Mouse (Mus musculus) heart, postnatal 25 days (tissue): Measurements from ENCODE around the gene Ror2. TPM values are rescaled to one million over a fixed set of nuclear protein-coding genes. Genes with fewer than 3 reads are reported as not detected.

ENCODE experiments used
- DNase-seq: peaks from one replicate; pipeline ENCODE4 v3.0.0; 2022; ENCODE audit warnings: low spot score
- intact Hi-C: fragments of 180-260 bp; cut with DNase I; formaldehyde crosslinking; loops from one replicate; pipeline ENCODE4 v1.15.1; 2025
- total RNA-seq, 2 experiments: library from RNA; stranded (reverse); gene quantifications; 2 replicates each; pipeline ENCODE4 v1.2.3; 2021

The Ror2 gene
- total RNA-seq, 2 experiments from 2014 or later, result 1.5 to 1.8 TPM

DNA sequence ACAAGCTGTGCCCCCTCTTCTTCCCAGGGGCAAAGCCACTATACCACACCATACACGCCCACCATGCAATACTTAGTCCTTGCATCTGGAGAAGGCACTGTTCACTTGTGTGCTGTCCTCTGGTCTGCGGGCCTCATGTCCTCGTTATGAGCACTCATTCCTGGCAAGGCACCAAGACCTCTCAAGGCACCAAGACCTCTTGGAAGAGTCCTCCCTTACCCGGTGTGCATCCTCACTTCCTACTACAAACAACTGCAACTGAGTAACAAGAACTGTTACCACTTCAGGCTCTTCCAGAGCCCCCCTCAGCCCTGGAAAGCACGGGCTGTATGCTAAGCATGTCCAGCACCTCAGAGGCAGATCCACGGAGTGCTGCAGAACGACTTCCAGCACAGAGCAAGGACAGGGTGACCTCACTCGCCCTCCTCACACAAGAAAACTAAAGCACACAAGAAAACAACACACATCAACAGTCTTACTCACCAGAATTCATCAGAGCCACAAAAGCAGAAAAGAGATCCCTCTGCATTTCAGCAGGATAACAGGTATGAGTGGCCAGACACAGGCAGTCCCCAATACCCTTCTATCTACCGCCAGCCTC lies 127.4 kb downstream of the Ror2 start:
- intact Hi-C loops, result no loop called here
- DNase-seq, result no peak

DNA sequence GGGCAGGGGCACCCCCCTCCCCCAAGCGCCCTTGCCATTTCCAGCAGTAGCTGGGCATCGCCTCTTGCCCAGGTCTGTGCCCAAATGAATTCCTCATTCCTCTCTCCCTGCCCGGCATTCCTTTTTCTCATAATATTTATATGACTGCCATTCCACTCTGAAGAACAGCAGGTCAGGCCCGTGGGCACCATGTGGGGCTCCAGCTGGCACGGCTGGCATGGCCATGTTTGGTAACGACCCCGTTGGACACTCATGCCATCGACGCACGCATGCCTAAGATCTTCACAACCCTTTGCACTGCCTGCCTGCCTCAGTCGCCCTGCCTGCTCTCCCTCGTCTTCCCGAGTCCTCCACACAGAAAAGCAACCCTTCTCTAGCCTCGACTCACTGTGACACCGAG lies 129.0 kb downstream of the Ror2 start:
- DNase-seq, result no peak
- intact Hi-C loops, result no loop called here

DNA sequence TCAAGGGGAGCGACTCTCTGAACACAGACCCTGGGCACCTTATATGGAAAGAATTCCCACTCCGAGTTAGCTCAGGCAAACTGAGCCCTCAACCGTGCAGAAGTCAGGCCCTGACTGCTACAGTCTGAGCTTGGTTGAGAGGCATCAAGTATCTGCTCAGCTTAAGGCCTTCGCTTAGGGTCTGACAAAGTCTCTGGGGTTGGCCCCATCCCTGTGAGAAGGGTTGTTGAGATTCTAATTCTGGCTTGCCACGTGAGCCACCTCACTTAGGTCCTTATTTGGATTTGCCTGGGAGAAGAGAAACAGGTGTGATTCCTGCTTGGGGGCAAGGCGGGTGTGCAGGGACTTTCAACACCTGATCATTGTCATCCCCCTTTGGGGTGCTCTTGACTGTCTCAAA lies 129.6 kb downstream of the Ror2 start:
- intact Hi-C loops, result no loop called here
- no peak for DNase-seq

DNA sequence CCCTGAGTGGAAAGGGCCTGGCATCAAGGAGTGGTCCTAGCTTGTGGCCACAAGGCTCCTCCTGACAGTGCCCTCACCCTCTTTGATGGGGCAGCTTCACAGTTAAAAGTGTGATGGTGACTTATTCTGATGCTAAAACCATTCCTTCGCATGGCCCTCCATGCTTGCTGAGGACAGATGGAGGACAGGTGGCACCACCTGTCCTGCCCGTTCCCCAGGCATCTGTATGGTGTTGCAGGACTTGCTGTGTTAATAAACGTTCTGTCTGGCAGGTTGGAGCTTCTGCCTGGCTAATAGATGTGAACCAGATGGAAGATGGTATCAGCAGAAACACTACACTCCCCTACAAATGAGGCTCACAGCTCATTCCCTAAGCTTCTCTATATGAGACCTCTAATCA lies 140.4 kb downstream of the Ror2 start:
- no peak for DNase-seq
- intact Hi-C loops, result no loop called here

DNA sequence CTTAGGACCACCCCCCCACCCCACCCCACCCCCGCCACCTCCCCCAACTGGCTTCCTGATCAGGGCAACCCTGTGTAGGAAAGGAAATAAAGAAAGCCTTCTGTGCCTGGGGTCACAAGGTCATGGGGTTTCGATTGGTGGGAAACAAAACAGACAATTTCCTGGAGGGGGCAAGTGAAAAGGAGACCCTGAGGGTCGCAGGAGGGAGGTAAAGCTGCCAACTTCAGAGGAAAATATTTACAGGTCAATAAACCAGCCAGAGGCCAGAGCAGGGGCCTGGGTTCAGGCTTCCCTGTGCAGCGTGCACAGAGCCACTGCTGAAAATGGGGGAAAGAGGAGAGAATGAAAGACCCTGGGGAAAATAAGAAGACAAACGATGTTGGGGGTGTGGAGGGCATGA lies 142.8 kb downstream of the Ror2 start:
- intact Hi-C loops, result no loop called here
- no peak for DNase-seq

DNA sequence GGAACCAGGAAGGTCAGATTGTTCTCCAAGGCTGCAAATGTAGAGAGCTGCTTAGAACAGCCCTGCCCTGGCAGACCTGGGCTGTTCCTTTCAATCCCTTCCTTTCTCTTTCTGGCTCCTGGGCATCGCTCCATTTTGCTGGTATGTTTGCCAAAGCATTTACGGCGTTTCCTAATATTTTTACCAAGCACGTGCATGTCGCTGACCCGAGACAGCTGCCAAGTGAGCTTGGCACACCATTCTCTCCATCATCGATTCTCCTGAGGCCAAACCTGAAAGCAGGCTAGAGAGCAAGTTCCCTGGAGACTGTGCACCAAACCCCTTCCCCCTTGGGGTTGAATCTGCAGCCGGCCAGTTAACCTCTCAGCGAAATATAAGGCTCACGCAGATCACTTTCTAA lies 143.7 kb downstream of the Ror2 start:
- intact Hi-C loops, result no loop called here

DNA sequence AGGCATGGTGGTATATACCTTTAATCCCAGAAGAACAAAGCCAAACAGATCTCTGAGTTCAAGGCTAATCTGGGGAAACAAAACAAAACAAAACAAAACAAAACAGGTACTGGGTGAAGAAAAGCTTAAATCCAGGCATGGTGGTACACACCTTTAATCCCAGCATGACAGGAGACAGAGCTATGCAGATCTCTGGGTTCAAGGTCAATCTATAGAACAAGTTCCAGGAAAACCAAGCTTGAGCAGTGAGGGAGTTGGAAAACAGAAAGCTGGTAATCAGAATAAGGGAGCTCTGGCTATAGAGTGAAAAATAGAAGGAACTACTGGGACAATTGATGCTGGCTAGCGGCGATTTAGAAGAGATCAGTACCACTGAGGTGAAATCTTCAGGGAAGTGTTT lies 145.6 kb downstream of the Ror2 start:
- intact Hi-C loops, result no loop called here
- no peak for DNase-seq

More for the DNA sequence above, 143.7 kb downstream of the Ror2 start:
- no peak for DNase-seq

DNA sequence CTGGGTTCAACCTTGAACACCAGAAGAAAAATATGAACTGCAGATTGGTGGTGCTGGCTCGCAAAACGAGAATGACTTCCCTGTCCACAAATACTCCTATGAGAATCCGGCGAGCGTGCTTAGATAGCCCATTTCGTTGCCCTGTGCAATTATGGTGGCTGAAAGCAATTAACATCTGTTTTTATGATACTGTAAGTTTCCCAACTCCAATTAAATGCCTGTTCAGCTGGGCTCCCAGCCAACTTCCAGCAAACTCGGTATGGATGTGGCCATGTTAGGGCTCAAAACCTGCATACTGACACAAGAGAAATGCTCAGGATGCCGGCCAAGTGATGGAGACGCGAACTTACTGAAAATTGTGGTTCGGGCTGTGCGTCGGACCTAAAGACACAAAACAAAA lies 155.4 kb downstream of the Ror2 start:
- intact Hi-C loops, result no loop called here
- no peak for DNase-seq

DNA sequence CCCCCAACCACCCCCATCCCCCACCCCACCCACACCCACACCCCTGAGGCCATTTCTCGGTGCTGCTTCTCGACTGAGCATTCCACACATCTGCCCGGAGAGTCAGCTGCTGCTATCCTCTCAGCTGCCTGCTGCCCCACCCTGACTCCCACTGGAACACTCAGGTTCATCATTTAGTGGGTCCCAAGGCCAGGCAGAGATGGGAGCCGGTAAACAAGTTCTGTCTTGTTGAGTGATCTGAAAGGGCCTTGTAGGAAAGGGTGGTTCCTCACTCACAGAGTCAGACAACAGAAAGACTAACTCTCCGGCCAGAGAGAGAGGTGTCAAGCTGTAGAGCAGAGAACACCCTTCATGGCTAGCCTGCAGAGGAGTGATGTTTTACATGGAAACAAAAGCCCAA lies 155.9 kb downstream of the Ror2 start:
- intact Hi-C loops, result no loop called here
- no peak for DNase-seq

DNA sequence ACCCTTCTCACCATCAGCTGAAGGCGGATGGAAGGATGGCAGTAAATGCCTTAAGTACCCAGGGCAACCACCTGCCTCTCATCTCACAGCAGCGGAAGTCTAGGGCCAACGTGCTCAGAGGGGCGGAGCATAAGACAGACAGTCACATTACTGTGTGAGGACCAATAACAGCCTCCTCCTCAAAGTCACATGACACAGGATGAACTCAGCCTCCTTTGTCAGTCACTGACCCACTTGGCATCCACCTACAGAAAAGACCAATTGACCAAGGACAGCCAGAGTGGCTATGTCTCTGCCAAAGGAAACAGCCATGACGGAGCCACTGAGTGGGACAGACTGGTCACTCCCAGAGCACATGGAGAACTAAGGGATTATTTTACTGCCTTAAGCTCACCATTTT lies 160.3 kb downstream of the Ror2 start:
- intact Hi-C loops, result no loop called here
- DNase-seq, result no peak

DNA sequence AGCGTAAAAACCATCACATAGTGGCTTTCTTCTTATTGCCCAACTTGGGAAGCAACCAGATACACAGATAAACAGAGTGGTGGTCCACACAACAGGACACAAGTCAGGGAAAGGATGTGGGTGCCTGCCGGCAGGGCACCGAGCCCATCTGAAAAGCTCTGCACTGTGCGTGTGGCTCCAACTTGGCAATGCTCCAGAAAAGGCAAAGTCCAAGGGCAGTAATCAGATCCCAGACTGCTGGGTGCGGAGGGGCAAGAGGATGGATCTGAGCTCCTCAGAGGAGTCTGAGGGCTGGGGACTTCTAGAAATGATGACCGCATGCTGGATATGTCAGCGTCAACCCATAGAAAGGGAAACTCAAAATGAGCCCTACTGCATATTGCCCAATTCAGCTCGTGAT lies 163.8 kb downstream of the Ror2 start:
- intact Hi-C loops, result no loop called here
- no peak for DNase-seq

DNA sequence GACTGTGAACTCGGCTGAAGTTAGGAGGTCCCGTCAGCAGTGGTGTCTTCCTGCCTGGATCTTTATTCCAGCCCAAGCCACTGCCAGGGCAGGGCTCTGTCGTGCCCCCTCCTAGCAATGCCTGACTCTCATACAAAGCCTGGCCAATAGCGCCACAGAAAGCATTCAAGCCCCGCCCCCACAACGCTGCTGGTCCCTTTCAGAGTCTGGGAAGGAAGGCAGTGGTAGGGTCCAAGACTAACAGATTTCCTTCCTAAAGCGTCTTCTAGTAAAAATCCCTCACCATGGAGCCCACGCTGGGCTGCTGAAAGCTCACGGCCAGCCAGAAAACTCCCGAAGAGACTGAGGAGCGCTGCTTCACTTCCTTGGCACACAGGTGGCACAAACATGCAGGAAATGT lies 165.0 kb downstream of the Ror2 start:
- no peak for DNase-seq
- intact Hi-C loops, result loop anchor here (1.0 kb wide), 2 partner anchors 165 to 235 kb away; partner anchors contain the start of gene Ror2

DNA sequence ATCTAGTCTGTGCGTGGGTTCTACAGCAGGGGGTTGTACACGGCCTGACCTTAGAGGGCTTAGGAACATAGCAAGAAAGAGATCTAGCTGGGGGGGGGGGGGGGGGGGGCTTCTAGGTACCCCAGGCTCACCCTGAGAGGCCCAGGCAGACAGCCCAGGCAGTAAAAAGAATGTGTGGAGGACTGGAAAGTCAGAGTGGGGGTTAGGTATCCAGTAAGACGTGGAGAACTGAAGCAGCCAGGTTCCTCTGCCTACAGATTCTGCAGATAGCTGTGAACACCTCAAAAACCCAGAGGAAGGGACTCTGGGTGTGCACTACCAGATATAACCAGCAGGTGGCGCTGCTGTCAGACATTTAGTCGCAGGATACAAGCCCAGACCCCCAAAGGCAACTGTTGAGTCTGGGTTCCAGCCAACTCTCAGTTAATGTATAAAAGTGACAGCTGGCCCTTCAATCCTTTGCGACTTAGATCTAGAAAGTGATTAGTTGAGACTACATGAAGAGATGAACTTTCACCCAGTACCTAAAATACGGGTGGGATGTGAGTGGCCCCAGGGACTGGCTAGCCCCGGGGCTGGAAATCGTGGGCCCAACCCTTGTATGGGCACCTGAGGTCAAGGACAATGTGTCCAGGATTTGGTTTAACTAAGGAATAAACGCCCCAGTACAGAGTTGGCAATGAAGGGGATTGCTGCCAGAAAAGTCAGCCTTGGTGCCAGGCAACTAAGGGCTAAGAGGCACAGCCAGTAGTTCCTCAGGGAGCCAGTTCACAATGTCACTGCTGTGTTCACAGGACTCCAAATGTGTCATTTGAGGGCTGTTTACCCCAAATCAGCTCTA lies 166.1 kb downstream of the Ror2 start:
- intact Hi-C loops, result loop anchor here (1.0 kb wide), 3 partner anchors 166 to 306 kb away; partner anchors contain the start of gene Ror2
- DNase-seq, result no peak

DNA sequence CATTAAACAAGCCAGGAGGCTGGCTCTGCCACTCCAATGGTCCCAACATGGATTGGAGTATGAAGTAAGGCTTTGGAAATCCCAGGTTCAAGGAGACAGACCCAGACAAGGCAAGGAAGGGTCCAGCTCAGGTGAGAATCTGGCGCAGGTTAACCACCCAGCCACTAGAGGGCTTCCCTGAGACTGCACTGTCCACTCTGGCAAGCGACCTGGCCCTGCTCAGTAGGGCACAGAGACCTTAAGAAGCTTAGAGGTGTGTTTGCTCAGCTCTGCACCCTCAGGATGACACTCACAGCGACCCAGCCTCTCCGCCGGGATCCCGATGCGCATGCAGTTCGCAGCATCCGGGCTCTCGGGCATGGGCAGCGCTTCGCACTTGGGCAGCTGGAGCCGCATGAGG lies 167.5 kb downstream of the Ror2 start:
- intact Hi-C loops, result no loop called here
- DNase-seq, result no peak

DNA sequence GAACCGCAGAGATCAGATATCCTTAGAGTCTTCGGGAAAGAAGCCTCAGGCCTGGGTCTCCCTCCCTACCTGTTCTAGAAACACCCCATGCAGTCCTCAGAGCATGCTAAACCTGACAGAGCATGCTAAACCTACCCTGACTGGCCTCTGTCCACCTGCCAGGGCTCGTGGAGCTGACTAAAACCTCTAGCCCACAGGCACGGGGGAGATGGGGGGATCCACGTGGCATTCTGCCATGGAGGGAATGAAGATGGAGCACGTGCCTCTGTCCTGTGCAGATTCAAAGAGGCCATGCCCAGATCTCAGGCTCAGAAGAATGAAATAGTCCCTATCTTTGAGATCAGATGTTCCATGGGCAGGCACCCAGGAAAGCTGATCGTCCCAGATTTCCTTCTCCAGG lies 168.0 kb downstream of the Ror2 start:
- DNase-seq, result no peak
- intact Hi-C loops, result no loop called here

DNA sequence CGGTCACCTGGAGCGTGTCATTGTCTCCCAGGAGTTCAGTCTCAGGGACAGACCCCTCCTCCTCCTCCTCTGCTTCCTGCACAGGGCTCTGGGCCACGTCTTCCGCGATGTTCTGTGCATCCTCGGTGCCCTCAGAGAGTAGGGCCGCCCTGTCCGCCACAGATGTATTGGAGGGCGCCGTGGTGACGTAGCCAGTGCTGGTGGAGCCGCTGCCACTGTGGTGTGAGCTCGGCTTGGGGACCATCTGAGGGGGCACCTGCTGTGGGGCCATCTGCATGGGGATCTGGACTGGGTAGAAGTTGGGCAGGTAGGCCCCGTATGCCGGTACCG lies 175.7 kb downstream of the Ror2 start:
- DNase-seq, result no peak
- intact Hi-C loops, result no loop called here

DNA sequence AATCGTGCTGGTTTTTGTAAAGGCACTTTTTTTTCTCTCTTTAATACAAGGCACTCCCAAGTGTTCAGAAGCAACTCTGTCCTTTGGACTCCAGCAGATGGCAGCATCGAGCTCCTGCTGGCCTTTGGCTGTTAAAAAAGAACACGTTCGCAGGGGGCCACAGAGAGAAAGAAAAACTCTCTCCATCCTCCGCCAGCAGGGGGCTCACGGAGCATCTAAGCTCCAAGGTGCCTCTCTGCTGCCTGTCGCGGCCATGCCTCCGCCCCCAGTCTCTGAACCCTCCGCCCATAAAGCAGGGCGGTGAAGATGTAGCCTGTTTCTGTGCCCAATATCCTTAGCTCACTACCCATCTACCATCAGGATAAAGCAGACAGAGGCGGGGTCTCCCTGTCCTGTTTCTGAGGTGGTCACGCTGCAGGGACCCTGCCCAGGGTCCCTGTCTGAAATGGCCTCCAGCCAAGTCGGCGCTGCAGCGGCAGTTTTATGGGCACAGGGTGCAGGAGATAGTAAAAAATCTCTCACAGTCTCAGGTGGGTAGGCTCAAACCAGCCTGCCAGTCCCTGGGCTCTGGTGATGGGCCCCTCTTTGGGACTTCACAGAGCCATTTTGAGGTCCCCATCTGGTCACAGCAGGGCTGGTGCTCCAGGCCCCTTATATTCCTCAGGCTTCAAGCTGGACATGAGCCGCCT lies 176.2 kb downstream of the Ror2 start:
- intact Hi-C loops, result no loop called here
- DNase-seq, result peak; percentile 67

DNA sequence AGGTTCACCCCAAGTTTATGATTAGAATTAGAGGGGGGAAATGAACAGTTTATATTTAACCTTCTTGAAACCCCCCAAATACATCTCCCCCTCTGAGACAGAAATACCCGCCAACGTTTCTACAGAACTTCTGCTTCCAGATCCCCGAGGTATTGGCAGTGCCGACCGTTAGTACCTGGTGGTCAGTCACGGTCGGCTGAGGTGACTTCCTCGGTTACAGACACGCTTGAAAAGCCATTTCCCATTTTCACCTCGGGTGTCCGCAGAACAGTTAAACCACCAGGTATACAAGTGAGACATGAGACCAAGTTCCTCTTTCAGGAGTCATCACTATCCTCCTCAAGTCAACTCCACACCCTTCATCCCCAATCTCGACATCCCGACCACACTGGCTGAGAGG lies 179.2 kb downstream of the Ror2 start:
- intact Hi-C loops, result loop anchor here (2.0 kb wide), 1 partner anchor 250 kb away; no protein-coding TSS in a partner anchor
- DNase-seq, result no peak

DNA sequence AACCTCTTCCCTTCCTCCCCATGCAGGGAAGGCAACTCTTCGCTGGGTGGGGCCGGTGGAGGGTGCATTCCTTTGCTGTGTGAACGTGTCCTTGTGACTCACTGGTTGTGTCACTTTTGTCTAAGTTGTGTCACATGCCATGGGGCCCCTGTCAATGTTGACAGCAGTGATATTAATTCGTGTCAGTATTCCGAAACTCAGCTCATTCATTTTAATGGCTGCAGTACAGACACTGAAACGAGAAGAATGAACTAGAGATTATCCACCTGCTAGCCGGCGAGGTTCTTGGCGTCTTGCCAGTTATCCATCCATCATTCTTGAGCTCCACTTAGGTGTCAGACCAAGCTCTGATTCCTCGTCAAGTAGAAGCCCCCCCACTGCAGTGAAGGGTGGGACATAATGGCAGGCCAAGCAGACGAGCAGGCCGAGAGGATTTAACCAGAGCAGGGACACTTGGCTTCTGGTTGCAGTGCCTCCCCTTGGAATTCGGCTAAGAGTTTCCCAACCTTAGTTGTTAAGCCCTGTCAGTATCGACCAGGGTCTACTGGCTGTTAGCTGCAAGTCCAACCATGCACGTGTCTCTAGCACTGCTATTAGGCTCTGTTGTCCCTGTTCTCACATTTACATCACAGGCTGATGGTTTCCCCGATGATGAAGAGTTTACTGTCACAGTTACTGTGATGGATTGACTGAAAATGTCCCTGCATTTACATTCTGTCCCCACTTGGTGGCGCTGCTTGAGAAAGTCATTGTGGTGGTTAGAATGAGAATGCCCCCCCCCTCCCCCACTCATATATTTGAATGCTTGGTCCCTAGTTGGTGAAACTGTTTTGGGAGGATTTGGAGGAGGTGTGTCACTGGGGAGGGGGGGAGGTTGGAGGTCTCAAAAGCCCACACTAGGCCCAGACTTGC lies 185.9 kb downstream of the Ror2 start:
- DNase-seq, result no peak
- intact Hi-C loops, result loop anchor here (5.0 kb wide), 1 partner anchor 103 kb away; no protein-coding TSS in a partner anchor

DNA sequence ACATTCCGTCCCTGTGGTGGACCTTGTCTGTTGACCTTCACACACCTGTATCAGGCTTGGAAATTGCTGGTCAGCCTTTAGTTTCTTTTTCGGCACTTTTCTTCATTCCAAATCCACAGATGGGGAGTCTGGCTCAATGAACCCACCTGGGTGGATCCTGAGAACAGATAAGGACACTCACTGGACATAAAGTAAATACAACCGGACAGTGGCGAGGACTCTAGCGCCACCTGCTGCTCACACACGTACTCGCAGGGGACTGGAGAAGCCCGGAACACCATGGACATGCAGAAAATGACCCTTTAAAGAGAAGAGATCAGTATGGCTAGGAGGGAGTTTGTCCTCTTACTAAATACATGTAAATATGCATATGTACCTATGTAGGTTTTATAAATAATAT lies 189.3 kb downstream of the Ror2 start:
- intact Hi-C loops, result loop anchor here (2.0 to 5.0 kb wide), 2 partner anchors 99 to 442 kb away; no protein-coding TSS in a partner anchor
- DNase-seq, result no peak
